In genomic region chr5:36561509-36561908, GRCm38 (mm10) we compare ENCODE assay signal across 18 mouse cellular contexts. TPM values are rescaled to one million over a fixed set of nuclear protein-coding genes. Genes with fewer than 3 reads are reported as not detected.
DNase-seq lines count a peak whose midpoint lies in the region; ATAC-seq and TF ChIP-seq lines count a peak whose summit lies in the region.
"Had no signal": no experiment of that assay in that cellular context is flagged by ENCODE, and none has a peak within 500 bp of the region (broad histone marks: within the 10 kb centered on the region; RNA-seq: fewer than 3 reads in every experiment).

No protein-coding gene starts in this region.

- H3K4me3 ChIP-seq in bone marrow macrophage, adult 2 months (ENCODE audit: insufficient read depth, low read length), result no peak overlapping the region
- H3K4me3 ChIP-seq: embryonic facial prominence, embryonic 15.5 days; heart, embryonic 15.5 days; hindbrain, embryonic 12.5 days; neural tube, embryonic 12.5 days had no signal

- peak; percentile 71 for ATAC-seq in frontal cortex, adult (ENCODE audit: low TSS enrichment)

- peaks cover 74% of the 10 kb centered on the region for H3K4me1 ChIP-seq in bone marrow macrophage, adult 2 months (ENCODE audit: control insufficient read depth, insufficient read depth, low read length)
- H3K4me1 ChIP-seq: neural tube, embryonic 12.5 days had no signal

- DNase-seq in frontal cortex, postnatal 10 days (ENCODE audit: low spot score in 2 of 2), result no peak
- peak; percentile 69 for DNase-seq in layer of hippocampus, adult 9-11 months
- DNase-seq in layer of hippocampus, adult 8-10 months (ENCODE audit: low spot score in 2 of 2), result no peak
- peak; percentile 73 to 89 for DNase-seq in kidney, postnatal 36 days
- DNase-seq in thymus, postnatal 25 days, result no peak
- no peak for DNase-seq in thymus, postnatal 36 days
- DNase-seq: cerebellum, adult 8-10 months; heart, adult 11 months; liver; lung, adult 18-20 months; right cerebral cortex, postnatal 4 days; thymus, adult 2 months had no signal

- TF ChIP-seq CTCF in bone marrow macrophage, adult 2 months (IDR thresholded peaks at IDR 0.05; ENCODE audit: low read depth, low read length), result no peak

- no peak for TF ChIP-seq POLR2A in bone marrow macrophage, adult 2 months (IDR thresholded peaks at IDR 0.05; ENCODE audit: borderline replicate concordance, low read depth, low read length)

- peak overlapping the region; percentile 92 for H3K27ac ChIP-seq in bone marrow macrophage, adult 2 months (ENCODE audit: insufficient read depth, low read depth, low read length)
- H3K27ac ChIP-seq: embryonic facial prominence, embryonic 15.5 days; heart, embryonic 15.5 days; hindbrain, embryonic 12.5 days; neural tube, embryonic 12.5 days had no signal

RNA-seq across cellular contexts. Expression of gene Tbc1d14, which starts 31.6 kb away (rescaled TPM):
- 10 to 100 TPM; 74.3 to 92.7 (median 82.9) TPM for total RNA-seq in layer of hippocampus, adult 8-10 months (2022)
- polyA plus RNA-seq in bone marrow macrophage, adult 2 months (2012; ENCODE audit: insufficient read depth, insufficient read length, missing spikeins), result 57.5 and 57.8 TPM in 2 replicates

Comparison
In these comparisons a context has a peak if more than half of its experiments do, and no peak if none do; other contexts are left out.
1. DNase-seq: peak in layer of hippocampus, adult 9-11 months (single experiment) and kidney, postnatal 36 days (2 of 2); none in frontal cortex, postnatal 10 days (0 of 2), layer of hippocampus, adult 8-10 months (0 of 2), thymus, postnatal 25 days (single experiment) and thymus, postnatal 36 days (0 of 2).